Mouse (Mus musculus) cerebral cortex, adult 2 months (tissue): ENCODE data around the gene Nasp.

ENCODE experiments used
- WGBS: fragments of 180-500 bp; shearing (Covaris S2); methylation state at CpG from one replicate; pipeline ENCODE4 v1.1.7; 2018; 5-methylcytosine and 5-hydroxymethylcytosine counted together

Gene Nasp

GRCm38 (mm10) chr4:116627722-116628662 is at the start of gene Nasp:
TSS of gene Nasp (minus strand) at chr4:116627941.
- 8% methylated on average over 23 of the region's 23 CpGs for WGBS

GRCm38 (mm10) chr4:116676027-116676426 is 48.3 kb upstream of the Nasp start:
- WGBS, result 87% methylated on average over 3 of the region's 3 CpGs

- 95% methylated on average over 6 of the region's 6 CpGs for WGBS
These were observed 47.0 kb upstream of the Nasp start for GRCm38 (mm10) chr4:116674761-116675160.

- WGBS, result 71% methylated on average over 2 of the region's 2 CpGs
These were observed 45.0 kb upstream of the Nasp start for GRCm38 (mm10) chr4:116672785-116673184.

- 71% methylated on average over 2 of the region's 2 CpGs for WGBS
These were observed 41.5 kb upstream of the Nasp start for GRCm38 (mm10) chr4:116669291-116669690.

- WGBS, result 44% methylated on average over 3 of the region's 3 CpGs
These were observed 40.4 kb upstream of the Nasp start for GRCm38 (mm10) chr4:116668145-116668544.

GRCm38 (mm10) chr4:116666625-116667024 is 38.9 kb upstream of the Nasp start:
- 41% methylated on average over 4 of the region's 4 CpGs for WGBS

GRCm38 (mm10) chr4:116661998-116662397 is 34.3 kb upstream of the Nasp start:
- WGBS, result 89% methylated on average over 1 of the region's 1 CpGs

GRCm38 (mm10) chr4:116660829-116661228 is 33.1 kb upstream of the Nasp start:
- 54% methylated on average over 6 of the region's 6 CpGs for WGBS

- 74% methylated on average over 6 of the region's 6 CpGs for WGBS
These were observed 32.2 kb upstream of the Nasp start for GRCm38 (mm10) chr4:116659916-116660315.

GRCm38 (mm10) chr4:116659474-116659873 is 31.7 kb upstream of the Nasp start:
- 43% methylated on average over 2 of the region's 2 CpGs for WGBS

- 67% methylated on average over 3 of the region's 3 CpGs for WGBS
These were observed 30.2 kb upstream of the Nasp start for GRCm38 (mm10) chr4:116657971-116658370.

GRCm38 (mm10) chr4:116655658-116656057 is 27.9 kb upstream of the Nasp start:
- WGBS, result 84% methylated on average over 3 of the region's 3 CpGs

GRCm38 (mm10) chr4:116655100-116655499 is 27.4 kb upstream of the Nasp start:
- WGBS, result 64% methylated on average over 2 of the region's 2 CpGs

GRCm38 (mm10) chr4:116653228-116653627 is 25.5 kb upstream of the Nasp start:
- 86% methylated on average over 6 of the region's 6 CpGs for WGBS

GRCm38 (mm10) chr4:116651797-116652135 is 24.0 kb upstream of the Nasp start:
- 7% methylated on average over 6 of the region's 6 CpGs for WGBS

GRCm38 (mm10) chr4:116650924-116651796 is 23.4 kb upstream of the Nasp start, which contains the start of gene Akr1a1:
TSS of gene Akr1a1 (minus strand) at chr4:116651680.
- WGBS, result under 1% methylated on average over 39 of the region's 39 CpGs

- WGBS, result 37% methylated on average over 5 of the region's 5 CpGs
These were observed 22.6 kb upstream of the Nasp start for GRCm38 (mm10) chr4:116650365-116650764.

GRCm38 (mm10) chr4:116649411-116649810 is 21.7 kb upstream of the Nasp start:
- 91% methylated on average over 2 of the region's 2 CpGs for WGBS

- WGBS, result 74% methylated on average over 7 of the region's 7 CpGs
These were observed 17.9 kb upstream of the Nasp start for GRCm38 (mm10) chr4:116645624-116646023.

- WGBS, result 25% methylated on average over 6 of the region's 6 CpGs
These were observed 16.6 kb upstream of the Nasp start for GRCm38 (mm10) chr4:116644326-116644725.

- WGBS, result 96% methylated on average over 1 of the region's 1 CpGs
These were observed 14.3 kb upstream of the Nasp start for GRCm38 (mm10) chr4:116642071-116642470.
